Mouse (Mus musculus): Measurements from ENCODE around the gene Plxdc1. TPM values are rescaled to one million over a fixed set of nuclear protein-coding genes. Genes with fewer than 3 reads are reported as not detected.

Gene Plxdc1
- polyA plus RNA-seq, 1 experiment from 2014 or later, result 0.40 TPM

DNA sequence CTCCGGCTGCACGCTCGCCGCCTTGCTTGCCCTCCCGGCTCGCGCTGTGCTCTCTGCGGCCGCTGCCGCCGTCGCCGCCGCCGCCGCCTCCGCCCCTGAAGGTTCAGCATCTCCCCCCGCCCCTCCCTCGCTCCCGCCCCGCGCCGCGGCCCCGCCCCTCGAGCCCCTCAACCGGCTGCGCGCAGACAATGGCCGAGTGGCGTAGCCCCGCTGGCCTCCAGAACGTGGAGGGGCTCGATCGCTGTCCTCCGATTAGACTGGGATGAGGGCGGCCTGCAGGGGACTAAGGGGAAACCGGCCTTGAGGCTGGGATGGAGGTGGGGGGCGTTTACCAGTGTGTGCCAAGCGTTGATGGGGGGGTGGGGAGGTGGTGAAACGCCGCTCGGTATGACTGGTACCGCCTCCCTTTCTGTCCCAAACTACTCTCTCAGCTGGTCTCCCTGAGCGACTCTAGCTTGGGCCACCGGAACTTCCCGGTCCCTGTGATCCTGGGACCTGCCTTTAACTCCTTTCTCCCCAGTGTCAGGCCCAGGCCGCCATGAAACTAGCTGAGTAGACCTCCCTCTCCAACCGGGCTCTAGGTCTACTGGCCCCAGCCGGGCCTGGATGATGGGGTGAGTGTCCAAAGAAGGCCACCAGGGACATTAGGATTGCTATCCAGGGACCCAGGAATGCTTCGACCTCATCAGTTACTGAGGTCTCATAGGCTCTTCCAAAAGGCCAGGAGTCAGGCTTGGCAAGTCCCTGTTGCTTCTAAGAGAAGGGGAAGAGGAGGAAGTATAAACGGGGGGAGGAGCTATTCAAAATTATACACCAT is 36.5 kb upstream of the Plxdc1 start, which contains the start of gene Cacnb1:
Cacnb1 (minus strand) TSS at position 480 of the 817 bp plus-strand sequence.
- Histone ChIP-seq H3K4me1 (replicated peaks; ENCODE audit: control insufficient read depth, insufficient read depth) (no peaks in the 10 kb centered on the region), H3K4me3 (ENCODE audit: low read depth, low read length) (peak within 1 kb of the TSS; percentile 64), H3K9me3 (ENCODE audit: control insufficient read depth, low read length) (no peaks in the 10 kb centered on the region), H3K27me3 (ENCODE audit: control insufficient read depth, insufficient read depth, low read length) (no peaks in the 10 kb centered on the region), H3K9ac (ENCODE audit: low read length) (peak within 1 kb of the TSS; percentile 76), H3K36me3 (ENCODE audit: control insufficient read depth, insufficient read depth, low read length) (no peaks in the 10 kb centered on the region), H3K27ac (replicated peaks) (peak within 1 kb of the TSS; percentile 88), H3K4me2 (replicated peaks; ENCODE audit: low read depth) (peak within 1 kb of the TSS; percentile 95)
- WGBS, result 1% methylated on average over 51 of the region's 52 CpGs
- TF ChIP-seq CTCF (IDR thresholded peaks at IDR 0.05; ENCODE audit: low read depth), result no peak
- no peak for TF ChIP-seq EP300 (optimal IDR thresholded peaks at IDR 0.05)
- peak; percentile 28 for ATAC-seq (ENCODE audit: low FRiP score, low TSS enrichment)
- DNase-seq (ENCODE audit: low spot score), result peak; percentile 68

DNA sequence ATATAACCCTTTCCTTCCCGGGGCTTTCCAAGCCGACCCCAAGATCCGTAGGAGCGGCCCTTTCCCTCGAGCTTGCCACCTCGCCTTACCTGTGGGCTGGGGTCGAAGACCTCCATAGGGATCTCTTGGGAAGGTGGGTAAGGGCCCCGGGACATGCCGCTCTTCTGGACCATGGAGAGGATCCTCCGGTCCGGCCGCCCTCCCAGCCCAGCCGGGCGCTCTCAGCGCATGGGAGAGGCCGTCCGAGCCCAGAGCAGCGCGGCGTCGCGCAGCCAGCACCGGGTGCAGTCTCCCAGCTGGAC is 36.0 kb upstream of the Plxdc1 start:
- no peaks in the 10 kb centered on the region for H3K36me3 ChIP-seq (ENCODE audit: control insufficient read depth, insufficient read depth, low read length)
- peak overlapping the region; percentile 95 for H3K4me2 ChIP-seq (replicated peaks; ENCODE audit: low read depth)
- no peaks in the 10 kb centered on the region for H3K4me1 ChIP-seq (replicated peaks; ENCODE audit: control insufficient read depth, insufficient read depth)
- no peaks in the 10 kb centered on the region for H3K9me3 ChIP-seq (ENCODE audit: control insufficient read depth, low read length)
- H3K4me3 ChIP-seq (ENCODE audit: low read depth, low read length), result peak overlapping the region; percentile 64
- DNase-seq (ENCODE audit: low spot score) (no peak), ATAC-seq (ENCODE audit: low FRiP score, low TSS enrichment) (peak; percentile 7; the same call in 1 of the 2 replicates)
- 1% methylated on average over 20 of the region's 23 CpGs for WGBS
- H3K9ac ChIP-seq (ENCODE audit: low read length), result peak overlapping the region; percentile 76
- TF ChIP-seq CTCF (IDR thresholded peaks at IDR 0.05; ENCODE audit: low read depth) (no peak), EP300 (optimal IDR thresholded peaks at IDR 0.05) (no peak)
- no peaks in the 10 kb centered on the region for H3K27me3 ChIP-seq (ENCODE audit: control insufficient read depth, insufficient read depth, low read length)
- peak overlapping the region; percentile 88 for H3K27ac ChIP-seq (replicated peaks)

DNA sequence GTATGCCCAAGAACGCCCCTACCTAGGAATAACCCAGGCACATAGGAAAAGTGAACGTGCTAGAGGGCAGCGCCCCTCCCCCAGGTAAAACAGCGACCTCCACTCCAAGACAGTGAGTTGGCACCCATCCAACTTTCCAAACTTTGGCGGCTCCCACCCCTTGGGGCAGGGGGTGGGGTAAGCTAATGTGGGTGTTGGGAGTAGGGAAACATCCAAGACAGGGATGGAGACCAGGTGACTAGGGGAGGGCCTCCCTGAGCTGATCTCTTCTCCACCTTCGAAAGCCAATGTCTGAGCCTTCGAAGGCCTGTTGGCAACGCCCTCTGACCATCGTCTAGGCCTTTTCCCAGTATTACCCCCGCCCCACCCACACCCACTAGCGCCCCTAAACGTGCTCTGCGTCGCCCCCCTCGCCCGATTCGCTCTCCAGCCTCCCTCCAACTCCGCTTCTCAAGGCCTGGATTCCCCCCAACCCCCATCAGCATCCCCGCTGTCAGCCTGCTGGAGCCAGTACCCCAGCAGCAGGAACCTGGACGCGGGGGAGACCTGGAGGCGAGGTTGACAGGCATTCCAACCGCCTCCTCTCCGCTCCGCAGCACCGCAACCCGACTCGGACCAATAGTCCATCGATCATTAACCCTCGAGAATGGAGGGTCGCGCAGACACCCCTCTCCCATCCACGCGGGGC is 35.5 kb upstream of the Plxdc1 start:
- H3K9me3 ChIP-seq (ENCODE audit: control insufficient read depth, low read length), result no peaks in the 10 kb centered on the region
- WGBS, result 3% methylated on average over 27 of the region's 34 CpGs
- peak overlapping the region; percentile 88 for H3K27ac ChIP-seq (replicated peaks)
- no peaks in the 10 kb centered on the region for H3K27me3 ChIP-seq (ENCODE audit: control insufficient read depth, insufficient read depth, low read length)
- peak overlapping the region; percentile 95 for H3K4me2 ChIP-seq (replicated peaks; ENCODE audit: low read depth)
- peak; percentile 46 for DNase-seq (ENCODE audit: low spot score)
- peak overlapping the region; percentile 64 for H3K4me3 ChIP-seq (ENCODE audit: low read depth, low read length)
- peak; percentile 11; the same call in 1 of the 2 replicates for ATAC-seq (ENCODE audit: low FRiP score, low TSS enrichment)
- H3K9ac ChIP-seq (ENCODE audit: low read length), result peak overlapping the region; percentile 76
- no peak for TF ChIP-seq EP300 (optimal IDR thresholded peaks at IDR 0.05)
- no peak for TF ChIP-seq CTCF (IDR thresholded peaks at IDR 0.05; ENCODE audit: low read depth)
- H3K36me3 ChIP-seq (ENCODE audit: control insufficient read depth, insufficient read depth, low read length), result no peaks in the 10 kb centered on the region
- H3K4me1 ChIP-seq (replicated peaks; ENCODE audit: control insufficient read depth, insufficient read depth), result no peaks in the 10 kb centered on the region

DNA sequence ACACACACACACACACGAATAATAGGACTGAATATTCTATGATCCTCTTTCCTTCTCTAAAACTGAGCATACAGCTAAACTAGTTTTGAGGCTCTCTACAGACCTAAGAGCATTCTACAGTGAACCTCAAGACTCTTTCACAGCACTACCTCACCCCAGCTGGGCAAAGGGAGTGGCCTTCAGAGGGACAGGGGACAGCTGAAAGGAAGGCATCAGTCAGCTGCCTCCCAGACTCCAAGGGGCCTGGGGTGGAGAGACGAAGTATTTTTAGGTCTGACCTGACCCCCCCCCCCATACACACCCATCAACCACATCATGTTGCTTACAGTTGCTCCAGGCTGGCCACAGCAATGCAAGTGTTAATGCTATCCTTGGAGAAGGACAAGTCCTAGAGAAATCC is 34.9 kb upstream of the Plxdc1 start:
- H3K4me3 ChIP-seq (ENCODE audit: low read depth, low read length), result peak overlapping the region; percentile 64
- H3K27ac ChIP-seq (replicated peaks), result no peak overlapping the region
- H3K9ac ChIP-seq (ENCODE audit: low read length), result no peak overlapping the region
- H3K27me3 ChIP-seq (ENCODE audit: control insufficient read depth, insufficient read depth, low read length), result no peaks in the 10 kb centered on the region
- ATAC-seq (ENCODE audit: low FRiP score, low TSS enrichment) (no peak), DNase-seq (ENCODE audit: low spot score) (no peak)
- H3K36me3 ChIP-seq (ENCODE audit: control insufficient read depth, insufficient read depth, low read length), result no peaks in the 10 kb centered on the region
- TF ChIP-seq CTCF (IDR thresholded peaks at IDR 0.05; ENCODE audit: low read depth) (no peak), EP300 (optimal IDR thresholded peaks at IDR 0.05) (no peak)
- 52% methylated on average over 2 of the region's 2 CpGs for WGBS
- no peaks in the 10 kb centered on the region for H3K9me3 ChIP-seq (ENCODE audit: control insufficient read depth, low read length)
- peak overlapping the region; percentile 95 for H3K4me2 ChIP-seq (replicated peaks; ENCODE audit: low read depth)
- H3K4me1 ChIP-seq (replicated peaks; ENCODE audit: control insufficient read depth, insufficient read depth), result no peaks in the 10 kb centered on the region

DNA sequence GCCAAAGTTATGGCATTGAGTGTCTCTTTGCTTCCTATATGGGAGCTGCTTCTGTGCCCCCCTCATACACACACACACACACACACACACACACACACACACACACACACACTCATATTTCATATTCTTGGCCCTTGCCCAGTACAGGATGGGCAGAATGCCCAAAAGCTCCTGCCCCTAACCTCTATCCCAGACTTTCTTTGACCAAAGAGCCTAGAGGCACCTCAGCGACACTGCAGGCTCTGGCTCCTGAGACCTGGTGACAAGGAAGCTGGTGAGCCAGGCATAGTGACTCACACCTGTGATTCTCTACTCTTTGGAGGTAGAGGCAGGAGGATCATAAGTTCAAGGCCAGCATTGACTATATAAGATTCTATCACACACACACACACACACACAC is 34.5 kb upstream of the Plxdc1 start:
- 27% methylated on average over 1 of the region's 1 CpGs for WGBS
- TF ChIP-seq CTCF (IDR thresholded peaks at IDR 0.05; ENCODE audit: low read depth) (peak; percentile 24), EP300 (optimal IDR thresholded peaks at IDR 0.05) (no peak)
- Histone ChIP-seq H3K4me2 (replicated peaks; ENCODE audit: low read depth) (no peak overlapping the region), H3K4me1 (replicated peaks; ENCODE audit: control insufficient read depth, insufficient read depth) (no peaks in the 10 kb centered on the region), H3K9ac (ENCODE audit: low read length) (no peak overlapping the region), H3K4me3 (ENCODE audit: low read depth, low read length) (no peak overlapping the region), H3K9me3 (ENCODE audit: control insufficient read depth, low read length) (no peaks in the 10 kb centered on the region), H3K27ac (replicated peaks) (no peak overlapping the region), H3K36me3 (ENCODE audit: control insufficient read depth, insufficient read depth, low read length) (no peaks in the 10 kb centered on the region), H3K27me3 (ENCODE audit: control insufficient read depth, insufficient read depth, low read length) (no peaks in the 10 kb centered on the region)
- ATAC-seq (ENCODE audit: low FRiP score, low TSS enrichment) (peak; percentile 43; the same call in 1 of the 2 replicates), DNase-seq (ENCODE audit: low spot score) (peak; percentile 44)

All from stomach, postnatal 0 days (tissue).